Mouse (Mus musculus): ENCODE results near the gene Dgat2.

GRCm38 (mm10) chr7:99200290-99200689 lies 17.8 kb upstream of the Dgat2 start:
- no peak for TF ChIP-seq CTCF (IDR thresholded peaks at IDR 0.05; ENCODE audit: control insufficient read depth, insufficient read depth, low read length)
- no peak for TF ChIP-seq POLR2A (IDR thresholded peaks at IDR 0.05; ENCODE audit: borderline replicate concordance, control insufficient read depth, low read depth, low read length)

Measured in bone marrow, adult 2 months (tissue).